Mouse (Mus musculus): ENCODE measurements around the gene Syde2.
"Not testable (repeated sequence)": the region's sequence is repeated elsewhere in the genome, so short reads cannot be mapped to it uniquely, and the experiment has no call there.

The Syde2 gene

DNA sequence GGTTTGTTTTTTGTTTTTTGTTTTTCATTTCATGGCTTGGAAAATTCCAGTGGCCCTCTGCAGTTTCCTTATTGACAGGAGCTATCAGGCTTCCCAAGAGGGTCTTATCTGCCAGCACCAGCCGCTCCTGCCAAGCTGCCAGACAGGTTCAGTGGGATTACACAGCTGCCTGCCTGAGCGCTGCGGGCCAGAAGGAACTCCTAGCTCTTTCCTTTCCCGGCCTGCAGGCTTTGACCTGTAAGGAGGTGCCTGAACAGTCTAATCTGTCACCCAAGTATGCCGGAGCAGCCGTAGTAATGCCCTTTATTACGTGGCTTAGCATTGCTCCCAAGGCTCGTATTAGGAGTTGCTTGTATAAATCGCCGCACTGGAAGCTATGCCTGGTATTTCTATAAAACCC is 23.2 kb upstream of the Syde2 start:
- in situ Hi-C loops (cut with MseI, MboI), result no loop called here

DNA sequence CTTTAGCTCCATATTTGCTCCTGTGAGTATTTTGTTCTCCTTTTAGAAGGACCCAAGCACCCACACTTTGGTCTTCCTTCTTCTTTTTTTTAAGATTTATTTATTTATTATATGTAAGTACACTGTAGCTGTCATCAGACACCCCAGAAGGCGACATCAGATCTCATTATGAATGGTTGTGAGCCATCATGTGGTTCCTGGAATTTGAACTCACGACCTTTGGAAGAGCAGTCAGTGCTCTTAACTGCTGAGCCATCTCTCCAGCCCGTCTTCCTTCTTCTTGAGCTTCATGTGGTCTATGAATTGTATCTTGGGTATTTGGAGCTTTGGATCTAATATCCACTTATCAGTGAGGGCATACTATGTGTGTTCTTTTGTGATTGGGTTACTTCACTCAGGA is 22.1 kb upstream of the Syde2 start:
- in situ Hi-C loops (cut with MseI, MboI), result not testable (repeated sequence)

GRCm38 (mm10) chr3:145966806-145967205 is 20.9 kb upstream of the Syde2 start:
- in situ Hi-C loops (cut with MseI, MboI), result no loop called here

DNA sequence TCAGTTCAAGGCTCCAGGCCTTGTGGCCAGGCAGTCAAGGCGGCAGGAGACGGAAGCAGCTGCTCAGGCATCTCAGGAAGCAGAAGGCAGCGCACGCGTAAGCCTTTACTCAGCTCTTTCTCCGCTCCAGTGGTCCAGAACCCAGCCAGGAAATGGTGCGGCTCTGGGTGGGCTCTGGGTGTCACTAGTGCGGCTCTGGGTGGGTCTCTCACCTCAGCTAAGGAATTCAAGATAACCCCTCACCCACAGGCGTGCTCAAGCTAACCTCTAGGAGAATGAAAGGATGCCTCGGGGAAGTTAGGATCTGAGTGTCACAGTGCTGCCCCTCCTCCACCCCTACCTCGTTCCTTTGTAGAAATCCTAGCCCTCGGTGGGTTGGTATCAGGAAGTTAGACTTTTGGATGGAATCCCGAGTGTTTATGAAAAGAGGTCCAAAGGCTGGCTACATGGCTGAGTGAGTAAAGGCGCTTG is 18.6 kb upstream of the Syde2 start:
- in situ Hi-C loops (cut with MseI, MboI), result no loop called here

DNA sequence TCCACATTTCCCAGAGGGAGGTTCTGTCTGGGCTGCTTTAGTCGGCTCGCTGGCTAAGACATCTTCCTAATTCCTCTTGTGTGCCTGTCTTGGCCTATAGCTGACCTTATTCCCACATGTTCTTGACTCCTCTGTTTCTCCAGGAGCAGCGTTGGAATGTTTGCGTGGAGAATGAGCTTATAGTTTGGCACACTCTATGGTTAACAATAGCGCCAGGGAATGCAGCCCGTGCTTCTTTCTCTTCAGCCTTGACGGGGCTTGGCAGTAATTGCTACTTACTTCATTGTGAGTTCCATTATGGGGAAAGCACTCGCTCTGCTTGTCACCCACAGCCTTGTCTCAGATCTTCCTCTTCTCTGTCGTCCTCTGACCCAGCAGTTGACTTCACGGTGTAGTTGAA is 16.2 kb upstream of the Syde2 start:
- in situ Hi-C loops (cut with MseI, MboI), result no loop called here

- in situ Hi-C loops (cut with MseI, MboI), result no loop called here
Measured at GRCm38 (mm10) chr3:145974986-145975385, 12.7 kb upstream of the Syde2 start.

- in situ Hi-C loops (cut with MseI, MboI), result no loop called here
Measured at GRCm38 (mm10) chr3:145985333-145985925, 2.2 kb upstream of the Syde2 start.

DNA sequence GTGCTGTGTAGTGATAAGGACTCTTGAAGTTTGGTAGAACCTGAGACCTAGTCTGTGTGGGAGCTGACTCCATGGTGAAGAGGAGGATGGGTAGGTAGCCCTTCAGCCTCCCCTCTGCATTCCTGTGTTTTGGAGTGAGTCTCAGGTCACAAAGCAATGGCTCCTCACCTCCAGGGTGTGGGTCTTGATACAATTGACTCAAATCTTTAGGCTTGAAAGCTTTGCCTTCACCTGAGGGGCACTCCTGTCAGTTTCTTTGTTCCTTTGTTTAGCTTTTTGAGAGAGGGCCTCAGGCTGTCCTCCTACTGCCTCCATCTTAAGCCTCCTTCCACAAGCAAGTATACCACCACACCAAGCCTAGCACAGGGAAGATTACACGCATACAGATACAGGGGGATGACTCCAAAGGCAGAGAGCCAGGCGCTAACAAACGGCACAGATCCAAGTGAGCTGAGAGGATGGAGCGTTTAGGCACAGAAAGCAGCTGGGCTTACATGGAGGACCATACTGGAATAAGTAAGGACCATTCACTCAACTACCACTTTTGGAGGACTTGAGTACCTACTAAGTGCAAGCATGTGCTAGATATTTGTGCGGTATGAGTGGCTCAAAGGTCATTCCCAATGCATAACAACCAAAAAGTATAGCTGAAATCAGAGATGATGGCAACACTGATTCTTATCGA is 1.2 kb upstream of the Syde2 start:
- in situ Hi-C loops (cut with MseI, MboI), result no loop called here

DNA sequence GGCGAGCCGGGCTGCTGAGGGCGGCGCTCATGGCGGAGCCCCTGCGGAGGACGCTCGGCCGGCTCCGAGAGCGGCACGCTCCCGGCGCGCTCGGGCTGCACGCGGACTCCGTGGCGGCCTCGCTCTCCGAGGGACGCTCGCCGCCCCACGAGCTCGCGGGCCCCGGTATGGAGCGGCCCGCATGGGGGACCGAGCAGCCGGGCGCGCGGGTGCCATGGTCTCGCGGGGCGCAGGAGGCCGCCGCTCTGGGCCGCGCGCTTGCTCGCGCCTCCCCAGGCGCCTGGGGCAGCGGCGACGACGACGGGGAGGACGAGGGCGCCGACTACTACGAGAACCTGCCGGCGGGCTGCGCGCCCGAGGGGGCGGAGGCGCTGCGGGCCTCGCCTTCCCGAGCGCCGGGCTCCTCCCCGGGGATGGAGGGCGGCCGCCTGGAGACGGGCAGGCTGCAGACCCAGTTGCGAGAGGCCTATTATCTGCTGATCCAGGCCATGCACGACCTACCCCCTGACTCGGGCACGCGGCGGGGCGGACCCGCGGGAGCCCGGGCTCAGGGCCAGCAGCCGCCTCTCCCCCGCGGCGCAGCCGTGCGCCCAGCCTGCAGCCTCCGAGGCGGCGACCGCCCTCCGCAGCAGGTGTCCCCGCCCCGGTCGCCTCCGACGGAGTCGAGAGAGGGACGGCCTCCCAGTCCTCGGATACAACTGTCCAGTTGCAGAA is 457 bp downstream of the Syde2 start:
- in situ Hi-C loops (cut with MseI, MboI), result no loop called here

DNA sequence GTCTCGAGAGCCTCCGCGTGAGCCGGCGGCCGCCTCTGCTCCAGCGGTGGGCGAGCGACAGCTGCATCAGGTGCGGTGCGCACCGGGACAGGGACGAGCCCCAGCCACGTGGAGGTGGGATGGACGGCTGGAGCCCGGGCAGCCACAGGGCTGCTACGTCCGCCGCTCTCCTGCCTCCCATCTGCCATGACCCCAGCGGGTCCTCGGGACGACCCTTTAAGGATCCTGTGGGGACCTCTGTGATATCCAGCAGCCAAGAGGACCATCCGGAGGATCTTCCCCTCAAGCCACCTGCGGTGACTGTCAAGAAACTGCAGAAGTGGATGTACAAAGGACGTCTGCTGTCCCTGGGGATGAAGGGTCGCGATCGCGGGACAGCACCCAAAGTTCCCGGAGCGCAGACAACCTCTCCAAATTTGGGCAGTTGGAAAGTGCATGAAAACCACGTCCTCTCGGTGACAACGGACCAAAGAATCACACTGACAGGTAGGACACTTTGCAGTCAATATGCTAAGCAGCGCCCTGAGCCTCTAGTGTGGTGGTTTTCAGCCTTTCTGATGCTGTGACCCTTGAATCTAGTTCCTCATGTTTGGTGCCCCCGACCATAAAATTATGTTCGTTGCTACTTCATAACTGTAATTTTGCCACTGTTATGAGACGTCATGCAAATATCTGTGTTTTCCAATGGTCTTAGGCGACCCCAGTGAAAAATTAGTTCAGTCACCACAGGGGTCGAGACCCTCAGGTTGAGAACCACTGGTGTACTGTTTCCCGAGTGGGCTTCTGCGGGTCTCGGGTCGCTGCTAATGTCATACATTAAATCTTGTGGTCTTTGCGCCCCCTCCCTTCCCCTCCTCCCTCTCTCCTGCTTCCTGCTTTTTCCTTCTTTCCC is 1.3 kb downstream of the Syde2 start:
- in situ Hi-C loops (cut with MseI, MboI), result no loop called here

- in situ Hi-C loops (cut with MseI, MboI), result no loop called here
Measured at GRCm38 (mm10) chr3:145989576-145990081, 2.0 kb downstream of the Syde2 start.

DNA sequence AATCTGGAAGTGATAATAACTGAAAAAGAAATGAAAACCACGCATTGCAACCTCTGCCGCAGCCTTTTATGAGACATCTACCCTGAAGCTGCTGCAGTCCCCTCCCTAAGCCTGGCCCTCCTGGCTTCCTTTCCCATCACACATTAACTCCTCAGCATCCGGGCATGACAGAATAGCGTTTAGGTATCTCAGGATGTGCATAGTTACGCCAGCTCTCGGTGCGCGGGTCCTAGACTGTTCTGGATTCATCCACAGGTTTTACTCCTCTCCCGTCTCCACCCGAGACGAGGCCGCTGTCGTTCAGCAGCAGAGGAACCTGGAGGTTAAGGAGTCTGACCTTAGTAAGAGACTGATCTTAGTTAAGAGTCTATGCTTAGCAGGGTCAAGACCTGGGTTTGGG is 3.5 kb downstream of the Syde2 start:
- in situ Hi-C loops (cut with MseI, MboI), result no loop called here

DNA sequence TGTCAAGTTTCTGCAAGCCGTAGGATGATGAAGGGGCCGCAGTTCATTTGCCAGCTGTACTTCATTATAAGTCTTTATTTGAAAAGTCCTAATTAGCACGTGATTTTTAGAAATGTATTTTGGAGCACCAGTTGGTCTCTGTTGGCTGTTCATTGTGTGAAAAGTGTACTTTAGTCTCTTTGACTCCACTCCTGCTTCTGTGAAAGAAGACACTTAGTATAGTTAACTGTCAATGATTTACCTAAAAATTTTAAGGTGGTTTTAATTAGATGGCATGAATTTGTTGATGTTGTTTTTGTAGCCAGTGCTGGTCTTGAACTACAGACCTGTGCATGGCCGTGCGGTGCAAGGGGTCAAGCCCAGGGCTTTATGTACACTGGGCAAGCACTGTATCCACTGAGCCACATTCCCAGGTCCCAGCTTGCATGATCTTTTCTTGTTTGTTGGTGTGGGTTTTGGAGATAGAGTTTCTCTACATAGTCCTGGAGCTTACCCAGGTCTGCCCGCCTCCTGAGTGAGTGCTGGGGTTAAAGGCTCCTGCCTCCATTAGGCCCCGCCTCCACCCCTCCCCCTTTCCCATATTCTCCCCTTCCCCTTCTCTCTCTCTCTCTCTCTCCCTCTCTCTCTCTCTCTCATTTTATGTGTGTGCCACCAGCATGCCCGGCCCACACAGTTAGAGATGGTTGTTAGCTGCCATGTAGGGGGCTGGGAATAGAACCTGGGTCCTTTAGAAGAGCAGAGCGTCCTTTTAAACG is 4.5 kb downstream of the Syde2 start:
- in situ Hi-C loops (cut with MseI, MboI), result no loop called here

DNA sequence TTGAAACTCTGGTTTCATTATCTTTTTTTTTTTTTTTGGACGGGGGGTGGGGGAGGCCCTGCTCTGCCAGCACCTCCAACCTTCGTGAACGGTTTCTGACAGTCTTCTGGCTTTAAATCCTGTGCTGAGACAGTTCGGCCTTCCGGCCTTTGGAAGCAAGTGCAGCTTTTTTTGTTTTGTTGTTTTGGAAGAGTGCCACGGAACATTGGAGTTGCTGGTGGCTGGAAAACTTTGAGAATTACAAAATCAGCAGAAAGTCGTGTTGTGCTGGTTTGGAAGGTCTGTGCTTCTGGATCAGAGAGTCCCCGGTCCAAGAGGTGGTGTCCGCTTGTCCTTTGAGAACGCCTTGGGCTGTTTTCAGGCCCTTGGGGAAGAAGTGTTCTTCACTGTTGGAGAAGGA is 5.1 kb downstream of the Syde2 start:
- in situ Hi-C loops (cut with MseI, MboI), result no loop called here

- in situ Hi-C loops (cut with MseI, MboI), result no loop called here
Measured at GRCm38 (mm10) chr3:145993481-145994201, 6.0 kb downstream of the Syde2 start.

DNA sequence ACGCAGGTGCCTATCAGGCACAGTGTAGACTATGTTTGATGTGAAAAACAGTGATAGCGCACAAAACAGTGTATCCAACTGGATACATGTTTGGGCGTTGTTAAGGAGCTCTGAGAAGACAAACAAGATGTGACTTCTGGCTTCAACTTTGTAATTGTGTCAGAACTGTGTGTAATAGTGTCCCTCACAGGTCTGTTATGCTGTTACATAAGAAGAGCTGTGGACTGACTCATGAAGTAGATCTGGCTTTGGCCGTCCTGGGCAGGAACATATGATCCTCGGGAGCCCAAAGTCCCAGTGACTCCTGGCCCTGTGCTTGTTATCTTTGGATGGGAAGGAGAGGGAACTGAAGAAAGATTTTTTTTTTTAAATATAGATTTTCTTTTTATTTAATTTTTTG is 7.8 kb downstream of the Syde2 start:
- in situ Hi-C loops (cut with MseI, MboI), result no loop called here

DNA sequence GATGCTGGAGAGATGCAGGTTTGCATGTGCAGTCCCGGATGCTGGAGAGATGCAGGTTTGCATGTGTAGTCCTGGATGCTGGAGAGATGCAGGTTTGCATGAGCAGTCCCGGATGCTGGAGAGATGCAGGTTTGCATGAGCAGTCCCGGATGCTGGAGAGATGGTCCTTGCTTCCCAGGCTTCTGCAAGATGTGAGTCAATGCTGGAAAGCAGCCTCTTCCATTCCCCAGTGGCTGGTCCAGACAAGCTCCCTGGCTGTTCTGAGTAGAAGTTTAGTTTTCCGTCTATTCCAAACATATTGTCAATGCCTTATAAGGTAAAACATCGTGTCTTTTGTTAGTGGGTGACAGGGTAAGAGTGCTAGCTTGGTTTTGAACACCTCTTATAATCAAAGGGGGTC is 8.9 kb downstream of the Syde2 start:
- in situ Hi-C loops (cut with MseI, MboI), result not testable (repeated sequence)

DNA sequence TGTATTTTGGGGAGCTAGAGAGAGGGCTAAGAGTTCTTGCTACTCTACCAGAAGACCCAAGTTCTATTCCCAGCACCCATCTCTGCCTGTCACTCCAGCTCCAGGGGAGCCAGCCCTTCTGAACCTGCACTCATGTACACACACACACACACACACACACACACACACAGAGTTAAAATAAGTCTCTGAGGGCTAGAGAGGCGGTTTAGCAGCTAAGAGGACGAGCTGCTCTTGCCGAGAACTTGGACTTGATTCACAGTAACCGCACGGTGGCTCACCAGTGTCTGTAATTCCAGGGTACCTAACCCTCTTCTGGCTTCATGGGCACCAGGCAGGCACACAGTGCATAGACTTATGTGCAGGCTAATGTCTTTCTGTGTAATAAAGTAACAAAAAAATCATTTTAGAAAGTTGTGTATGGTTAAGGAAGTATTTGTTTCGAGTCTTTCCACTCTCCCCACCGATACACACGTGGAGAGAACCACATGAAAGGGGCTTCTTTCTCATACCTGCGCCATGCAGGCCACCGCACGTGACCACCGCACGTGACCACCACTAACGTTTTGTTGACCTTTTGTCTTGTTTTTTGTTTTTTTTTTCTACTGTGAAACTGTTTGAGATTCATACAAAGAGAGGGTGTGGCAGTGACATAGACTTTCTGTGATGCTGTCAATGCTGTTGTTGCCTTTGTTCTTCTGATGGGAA is 16.8 kb downstream of the Syde2 start:
- in situ Hi-C loops (cut with MseI, MboI), result no loop called here

DNA sequence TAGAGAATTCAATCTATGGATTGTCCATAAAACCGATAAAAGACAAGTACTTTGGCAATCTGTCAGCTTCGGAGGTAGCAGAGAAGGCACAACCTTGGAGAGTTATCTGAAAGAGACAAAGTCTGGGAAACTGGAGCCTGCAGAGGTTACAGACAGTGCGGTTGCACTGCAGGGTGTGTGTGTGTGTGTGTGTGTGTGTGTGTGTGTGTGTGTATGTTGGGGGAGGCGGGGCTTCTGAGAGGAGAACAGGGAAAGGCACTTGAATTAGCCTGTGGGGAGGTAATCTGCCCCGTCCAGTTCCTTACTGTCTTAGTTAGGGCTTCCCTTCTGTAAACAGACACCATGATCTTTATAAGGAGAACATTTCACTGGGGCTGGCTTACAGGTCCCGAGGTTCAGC is 20.2 kb downstream of the Syde2 start:
- in situ Hi-C loops (cut with MseI, MboI), result no loop called here
